Mouse (Mus musculus): Measurements from ENCODE around the gene Rhox10.
A peak's percentile ranks its signal among the peaks of the same experiment; 100 is the strongest.
"Not testable (repeated sequence)": the region's sequence is repeated elsewhere in the genome, so short reads cannot be mapped to it uniquely, and the experiment has no call there.

Rhox10 gene

GRCm38 (mm10) chrX:38066175-38066574 is at the start of gene Rhox10:
Rhox10 (plus strand) TSS chrX:38066475.
- no peak for DNase-seq (ENCODE audit: low spot score in 2 of 2)

GRCm38 (mm10) chrX:38018597-38018996 is 47.7 kb upstream of the Rhox10 start, which contains the start of gene Btg1-ps1:
Btg1-ps1 (minus strand) TSS chrX:38018815.
- DNase-seq (ENCODE audit: low spot score in 2 of 2), result not testable (repeated sequence)

- no peak for DNase-seq (ENCODE audit: low spot score in 2 of 2)
These were observed 32.4 kb upstream of the Rhox10 start for GRCm38 (mm10) chrX:38033841-38034240.

GRCm38 (mm10) chrX:38039666-38040065 is 26.6 kb upstream of the Rhox10 start:
- DNase-seq (ENCODE audit: low spot score in 2 of 2), result no peak

GRCm38 (mm10) chrX:38043014-38043413 is 23.3 kb upstream of the Rhox10 start, which contains the start of gene Btg1-ps2:
Btg1-ps2 (minus strand) TSS chrX:38043114.
- DNase-seq (ENCODE audit: low spot score in 2 of 2), result not testable (repeated sequence)

GRCm38 (mm10) chrX:38061544-38061943 is 4.7 kb upstream of the Rhox10 start:
- no peak for DNase-seq (ENCODE audit: low spot score in 2 of 2)

- DNase-seq (ENCODE audit: low spot score in 2 of 2), result peak; percentile 22 to 23
These were observed 18.0 kb downstream of the Rhox10 start for GRCm38 (mm10) chrX:38084226-38084625.

GRCm38 (mm10) chrX:38085041-38085440 is 18.8 kb downstream of the Rhox10 start, which contains the start of gene Rhox11:
Rhox11 (minus strand) TSS chrX:38085141.
- DNase-seq (ENCODE audit: low spot score in 2 of 2), result no peak

- DNase-seq (ENCODE audit: low spot score in 2 of 2), result no peak
These were observed 44.5 kb downstream of the Rhox10 start, which contains the start of gene Rhox12 for GRCm38 (mm10) chrX:38110807-38111206. Rhox12 (minus strand) TSS chrX:38110907.

- no peak for DNase-seq (ENCODE audit: low spot score in 2 of 2)
These were observed 54.7 kb downstream of the Rhox10 start, which contains the start of gene Rhox13 for GRCm38 (mm10) chrX:38120982-38121381. Rhox13 (plus strand) TSS chrX:38121219.

All from frontal cortex, postnatal 25 days (tissue).